Mouse (Mus musculus): ENCODE measurements at regions not wholly inside any gene's neighbourhood (a gene's known extent, or its start where the extent isn't known, plus 50 kb on each side); places are given as distances from the start of the nearest gene placed in this dataset.

- TF ChIP-seq CTCF (IDR thresholded peaks at IDR 0.05; ENCODE audit: borderline replicate concordance, control insufficient read depth, extremely low read depth, insufficient read depth, low read length, poor library complexity) (no peak), POLR2A (IDR thresholded peaks at IDR 0.05; ENCODE audit: control insufficient read depth, extremely low read depth, insufficient read depth, low read length, poor library complexity) (no peak)
- no peaks in the 10 kb centered on the region for H3K36me3 ChIP-seq (ENCODE audit: control insufficient read depth, insufficient read depth, low read length)
- WGBS = 95% methylated on average over 3 of the region's 3 CpGs
- peaks cover 7% of the 10 kb centered on the region; the same call in 1 of the 2 replicates for H3K27me3 ChIP-seq (ENCODE audit: control insufficient read depth, insufficient read depth, low read length)
- no peak for DNase-seq
- no peak overlapping the region for H3K4me3 ChIP-seq (ENCODE audit: control insufficient read depth, insufficient read depth, low read length)
- no peak overlapping the region for H3K27ac ChIP-seq (ENCODE audit: control insufficient read depth, insufficient read depth, low read length)
- H3K4me1 ChIP-seq (replicated peaks; ENCODE audit: control insufficient read depth, insufficient read depth, low read length) = no peaks in the 10 kb centered on the region
These were observed 142.0 kb downstream of the Kcnk1 start for GRCm38 (mm10) chr8:126136946-126137345.

- Histone ChIP-seq H3K4me1 (replicated peaks; ENCODE audit: control insufficient read depth, insufficient read depth, low read length) (no peaks in the 10 kb centered on the region), H3K27ac (ENCODE audit: control insufficient read depth, insufficient read depth, low read length) (no peak overlapping the region), H3K27me3 (ENCODE audit: control insufficient read depth, insufficient read depth, low read length) (peaks cover 7% of the 10 kb centered on the region; the same call in 1 of the 2 replicates), H3K36me3 (ENCODE audit: control insufficient read depth, insufficient read depth, low read length) (no peaks in the 10 kb centered on the region), H3K4me3 (ENCODE audit: control insufficient read depth, insufficient read depth, low read length) (no peak overlapping the region)
- no peak for DNase-seq
- 59% methylated on average over 4 of the region's 4 CpGs for WGBS
- TF ChIP-seq POLR2A (IDR thresholded peaks at IDR 0.05; ENCODE audit: control insufficient read depth, extremely low read depth, insufficient read depth, low read length, poor library complexity) (no peak), CTCF (IDR thresholded peaks at IDR 0.05; ENCODE audit: borderline replicate concordance, control insufficient read depth, extremely low read depth, insufficient read depth, low read length, poor library complexity) (no peak)
These were observed 142.5 kb downstream of the Kcnk1 start for GRCm38 (mm10) chr8:126137452-126137851.

- TF ChIP-seq CTCF (IDR thresholded peaks at IDR 0.05; ENCODE audit: borderline replicate concordance, control insufficient read depth, extremely low read depth, insufficient read depth, low read length, poor library complexity) = no peak
- TF ChIP-seq POLR2A (IDR thresholded peaks at IDR 0.05; ENCODE audit: control insufficient read depth, extremely low read depth, insufficient read depth, low read length, poor library complexity) = no peak
- no peak overlapping the region for H3K27ac ChIP-seq (ENCODE audit: control insufficient read depth, insufficient read depth, low read length)
- DNase-seq = no peak
- no peaks in the 10 kb centered on the region for H3K4me1 ChIP-seq (replicated peaks; ENCODE audit: control insufficient read depth, insufficient read depth, low read length)
- WGBS = 5% methylated on average over 95 of the region's 95 CpGs
- H3K4me3 ChIP-seq (ENCODE audit: control insufficient read depth, insufficient read depth, low read length) = no peak overlapping the region
- no peaks in the 10 kb centered on the region for H3K36me3 ChIP-seq (ENCODE audit: control insufficient read depth, insufficient read depth, low read length)
- H3K27me3 ChIP-seq (ENCODE audit: control insufficient read depth, insufficient read depth, low read length) = peaks cover 7% of the 10 kb centered on the region; the same call in 1 of the 2 replicates
These were observed 143.9 kb downstream of the Kcnk1 start for GRCm38 (mm10) chr8:126138645-126139545.

GRCm38 (mm10) chr8:126139546-126139870 is 144.5 kb downstream of the Kcnk1 start:
- DNase-seq = no peak
- no peaks in the 10 kb centered on the region for H3K4me1 ChIP-seq (replicated peaks; ENCODE audit: control insufficient read depth, insufficient read depth, low read length)
- H3K27me3 ChIP-seq (ENCODE audit: control insufficient read depth, insufficient read depth, low read length) = peaks cover 7% of the 10 kb centered on the region; the same call in 1 of the 2 replicates
- no peak overlapping the region for H3K4me3 ChIP-seq (ENCODE audit: control insufficient read depth, insufficient read depth, low read length)
- no peak for TF ChIP-seq CTCF (IDR thresholded peaks at IDR 0.05; ENCODE audit: borderline replicate concordance, control insufficient read depth, extremely low read depth, insufficient read depth, low read length, poor library complexity)
- no peaks in the 10 kb centered on the region for H3K36me3 ChIP-seq (ENCODE audit: control insufficient read depth, insufficient read depth, low read length)
- 38% methylated on average over 11 of the region's 11 CpGs for WGBS
- no peak overlapping the region for H3K27ac ChIP-seq (ENCODE audit: control insufficient read depth, insufficient read depth, low read length)

GRCm38 (mm10) chr8:126140998-126141397 is 146.0 kb downstream of the Kcnk1 start:
- no peak for TF ChIP-seq POLR2A (IDR thresholded peaks at IDR 0.05; ENCODE audit: control insufficient read depth, extremely low read depth, insufficient read depth, low read length, poor library complexity)
- no peak for TF ChIP-seq CTCF (IDR thresholded peaks at IDR 0.05; ENCODE audit: borderline replicate concordance, control insufficient read depth, extremely low read depth, insufficient read depth, low read length, poor library complexity)
- 80% methylated on average over 6 of the region's 6 CpGs for WGBS
- DNase-seq = no peak

GRCm38 (mm10) chr8:126151527-126151926 is 146.8 kb upstream of the Slc35f3 start:
- no peak for DNase-seq
- WGBS = 5% methylated on average over 4 of the region's 4 CpGs
- Histone ChIP-seq H3K36me3 (ENCODE audit: control insufficient read depth, insufficient read depth, low read length) (no peaks in the 10 kb centered on the region), H3K4me1 (replicated peaks; ENCODE audit: control insufficient read depth, insufficient read depth, low read length) (no peaks in the 10 kb centered on the region), H3K4me3 (ENCODE audit: control insufficient read depth, insufficient read depth, low read length) (no peak overlapping the region), H3K27ac (ENCODE audit: control insufficient read depth, insufficient read depth, low read length) (no peak overlapping the region), H3K27me3 (ENCODE audit: control insufficient read depth, insufficient read depth, low read length) (no peaks in the 10 kb centered on the region)
- TF ChIP-seq CTCF (IDR thresholded peaks at IDR 0.05; ENCODE audit: borderline replicate concordance, control insufficient read depth, extremely low read depth, insufficient read depth, low read length, poor library complexity) = no peak
- TF ChIP-seq POLR2A (IDR thresholded peaks at IDR 0.05; ENCODE audit: control insufficient read depth, extremely low read depth, insufficient read depth, low read length, poor library complexity) = no peak

More at GRCm38 (mm10) chr8:126140998-126141397, 146.0 kb downstream of the Kcnk1 start:
- Histone ChIP-seq H3K4me3 (ENCODE audit: control insufficient read depth, insufficient read depth, low read length) (no peak overlapping the region), H3K4me1 (replicated peaks; ENCODE audit: control insufficient read depth, insufficient read depth, low read length) (no peaks in the 10 kb centered on the region), H3K36me3 (ENCODE audit: control insufficient read depth, insufficient read depth, low read length) (no peaks in the 10 kb centered on the region), H3K27me3 (ENCODE audit: control insufficient read depth, insufficient read depth, low read length) (peaks cover 7% of the 10 kb centered on the region; the same call in 1 of the 2 replicates), H3K27ac (ENCODE audit: control insufficient read depth, insufficient read depth, low read length) (no peak overlapping the region)

Data from thymus, adult 2 months (tissue).